Mouse (Mus musculus): ENCODE data around the gene Rgs9bp.

DNA sequence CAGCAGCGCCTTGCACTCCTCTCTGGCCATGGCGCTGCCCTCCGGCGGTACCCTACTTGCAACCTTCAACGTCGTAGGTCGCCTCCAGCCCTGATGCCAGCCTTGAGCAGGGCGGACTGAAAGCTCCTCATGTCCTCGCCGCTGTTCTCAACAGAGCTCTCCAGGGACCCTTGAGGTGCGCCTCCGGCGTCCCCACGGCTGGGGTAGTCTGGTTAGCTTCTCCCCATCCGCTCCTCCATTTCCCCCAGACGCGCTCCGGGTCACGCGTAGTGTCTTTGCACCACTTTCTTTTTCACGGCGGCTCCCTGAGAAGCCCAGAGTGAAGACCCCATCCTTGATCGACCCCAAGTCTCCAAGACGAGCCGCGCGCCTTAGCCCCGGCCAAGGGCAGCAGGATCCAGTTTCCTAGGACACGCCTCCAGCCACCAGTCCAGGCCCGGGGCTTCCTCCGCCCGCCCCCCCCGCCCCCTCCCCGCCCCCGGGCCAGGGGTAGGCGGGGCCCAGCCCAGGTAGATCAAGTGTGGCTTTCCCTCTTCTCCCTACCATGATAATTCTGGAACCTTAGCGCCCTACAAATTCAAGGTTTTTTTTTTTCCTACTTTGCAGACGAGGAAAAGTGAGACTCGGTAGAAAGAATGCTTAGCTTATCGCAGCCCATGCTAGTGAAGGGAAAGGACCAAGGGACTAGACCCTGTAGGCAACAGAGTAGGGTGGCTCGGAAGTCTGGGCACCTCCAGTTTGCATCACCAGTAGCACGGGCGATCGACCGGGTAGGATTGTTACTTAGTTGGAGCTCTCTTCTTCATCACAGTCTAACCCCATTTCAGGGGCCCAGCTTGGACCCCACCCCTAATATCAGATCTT, at the start of gene Rgs9bp:
- no peak for TF ChIP-seq CTCF (IDR thresholded peaks at IDR 0.05; ENCODE audit: control insufficient read depth, insufficient read depth, insufficient read length)
- TF ChIP-seq MAX (IDR thresholded peaks at IDR 0.05): no peak
- no peak for TF ChIP-seq CEBPB (IDR thresholded peaks at IDR 0.05; ENCODE audit: low read depth)

Data from C2C12 (cell line).